Mouse (Mus musculus) MEL (cell line): Measurements from ENCODE around the gene Kctd11. TPM values are rescaled to one million over a fixed set of nuclear protein-coding genes. Genes with fewer than 3 reads are reported as not detected.
A peak's percentile ranks its signal among the peaks of the same experiment; 100 is the strongest.

Experiments used
- DNase-seq: peaks from one replicate; pipeline ENCODE4 v3.0.0; 2011; ENCODE audit warnings: low read depth, low spot score
- H3K27ac ChIP-seq: 2 replicates; pipeline ENCODE4 v1.5.1; 2012; ENCODE audit warnings: low read depth, mild to moderate bottlenecking, control low read depth, low read length, moderate library complexity; ENCODE audit not compliant: control insufficient read depth
- H3K27me3 ChIP-seq, 2 experiments: fragments of 150-350 bp in 1 of 2; sonication (generic) in 1 of 2; 2 replicates each; pipeline ENCODE4 v1.6.1; 2012; ENCODE audit warnings: low read length in 2 of 2, mild to moderate bottlenecking in 2 of 2, improper control_type of control experiment in 1 of 2, moderate library complexity in 1 of 2; ENCODE audit not compliant: insufficient read depth in 2 of 2, control insufficient read depth in 1 of 2
- H3K36me3 ChIP-seq, 2 experiments: 2 replicates each; pipeline ENCODE4 v1.6.1; 2012 to 2014; ENCODE audit warnings: low read length in 2 of 2, improper control_type of control experiment in 1 of 2, inconsistent platforms in 1 of 2, mild to moderate bottlenecking in 1 of 2; ENCODE audit not compliant: insufficient read depth in 2 of 2, control insufficient read depth in 1 of 2
- H3K4me1 ChIP-seq, 2 experiments: fragments of 150-350 bp in 1 of 2; sonication (generic) in 1 of 2; 2 replicates each; pipeline ENCODE4 v1.6.1; 2012; ENCODE audit warnings: low read length in 2 of 2, improper control_type of control experiment in 1 of 2, mild to moderate bottlenecking in 1 of 2; ENCODE audit not compliant: insufficient read depth in 2 of 2, control insufficient read depth in 1 of 2
- H3K4me3 ChIP-seq, 2 experiments: fragments of 150-350 bp in 1 of 2; sonication (generic) in 1 of 2; 2 replicates each; pipeline ENCODE4 v1.5.1; 2012; ENCODE audit warnings: low read depth in 2 of 2, low read length in 2 of 2, mild to moderate bottlenecking in 2 of 2, moderate library complexity in 2 of 2, control low read depth in 1 of 2, improper control_type of control experiment in 1 of 2; ENCODE audit not compliant: control insufficient read depth in 1 of 2, insufficient read depth in 1 of 2
- H3K79me2 ChIP-seq: 2 replicates; pipeline ENCODE4 v1.6.1; 2012; ENCODE audit warnings: mild to moderate bottlenecking, low read length, moderate library complexity; ENCODE audit not compliant: control insufficient read depth, poor library complexity, insufficient read depth
- H3K9ac ChIP-seq: 2 replicates; pipeline ENCODE4 v1.6.1; 2012; ENCODE audit warnings: low read depth, mild to moderate bottlenecking, control low read depth, low read length, moderate library complexity; ENCODE audit not compliant: control insufficient read depth, poor library complexity, severe bottlenecking
- H3K9me3 ChIP-seq: fragments of 150-350 bp; sonication (generic); replicated peaks from 2 replicates; pipeline ENCODE4 v1.6.1; 2012; ENCODE audit warnings: mild to moderate bottlenecking, low read length, improper control_type of control experiment, moderate library complexity; ENCODE audit not compliant: insufficient read depth
- BHLHE40 ChIP-seq: IDR thresholded peaks from 2 replicates; pipeline ENCODE4 v1.6.1; 2012; ENCODE audit warnings: low read depth, mild to moderate bottlenecking, inconsistent platforms, low read length, improper control_type of control experiment, borderline replicate concordance
- CTCF ChIP-seq, 3 experiments: IDR thresholded peaks in 2 of 3; conservative IDR thresholded peaks in 1 of 3; 2 replicates each; pipeline ENCODE4 v1.5.1; 2011 to 2012; ENCODE audit warnings: low read length in 3 of 3, low read depth in 2 of 3, mild to moderate bottlenecking in 2 of 3, improper control_type of control experiment in 1 of 3, inconsistent platforms in 1 of 3, mixed read lengths in 1 of 3, moderate library complexity in 1 of 3; ENCODE audit not compliant: control insufficient read depth in 1 of 3, insufficient read depth in 1 of 3, poor library complexity in 1 of 3, severe bottlenecking in 1 of 3
- E2F4 ChIP-seq: IDR thresholded peaks from 2 replicates; pipeline ENCODE4 v1.6.1; 2011; ENCODE audit warnings: low read depth, low read length, improper control_type of control experiment, borderline replicate concordance
- ELF1 ChIP-seq: IDR thresholded peaks from 2 replicates; pipeline ENCODE4 v1.6.1; 2014; ENCODE audit warnings: low read depth, mild to moderate bottlenecking, inconsistent platforms, low read length, improper control_type of control experiment, moderate library complexity
- EP300 ChIP-seq, 2 experiments: IDR thresholded peaks; 2 replicates each; pipeline ENCODE4 v1.6.1; 2011; ENCODE audit warnings: improper control_type of control experiment in 2 of 2, low read length in 2 of 2, low read depth in 1 of 2, mild to moderate bottlenecking in 1 of 2
- ETS1 ChIP-seq: IDR thresholded peaks from 2 replicates; pipeline ENCODE4 v1.6.1; 2012; ENCODE audit warnings: low read depth, mild to moderate bottlenecking, inconsistent platforms, low read length, improper control_type of control experiment, moderate library complexity
- GATA1 ChIP-seq: IDR thresholded peaks from 2 replicates; pipeline ENCODE4 v1.6.1; 2011; ENCODE audit warnings: low read depth, low read length, improper control_type of control experiment
- HCFC1 ChIP-seq: IDR thresholded peaks from 2 replicates; pipeline ENCODE4 v1.6.1; 2012; ENCODE audit warnings: low read depth, mild to moderate bottlenecking, inconsistent platforms, low read length, improper control_type of control experiment, moderate library complexity
- JUND ChIP-seq: IDR thresholded peaks from 2 replicates; pipeline ENCODE4 v1.6.1; 2011; ENCODE audit warnings: low read depth, mild to moderate bottlenecking, improper control_type of control experiment, low read length
- MAX ChIP-seq: IDR thresholded peaks from 2 replicates; pipeline ENCODE4 v1.6.1; 2011; ENCODE audit warnings: low read length, improper control_type of control experiment
- MAZ ChIP-seq: IDR thresholded peaks from 2 replicates; pipeline ENCODE4 v1.6.1; 2012; ENCODE audit warnings: low read depth, mild to moderate bottlenecking, inconsistent platforms, low read length, improper control_type of control experiment
- MEF2A ChIP-seq: IDR thresholded peaks from 2 replicates; pipeline ENCODE4 v1.6.1; 2014; ENCODE audit warnings: low read depth, mild to moderate bottlenecking, inconsistent platforms, low read length, improper control_type of control experiment; ENCODE audit not compliant: poor library complexity, insufficient replicate concordance, severe bottlenecking; ENCODE audit errors: extremely low read depth
- MXI1 ChIP-seq: IDR thresholded peaks from 2 replicates; pipeline ENCODE4 v1.6.1; 2011; ENCODE audit warnings: mild to moderate bottlenecking, low read depth, low read length, improper control_type of control experiment
- MYB ChIP-seq: IDR thresholded peaks from 2 replicates; pipeline ENCODE4 v1.6.1; 2011; ENCODE audit warnings: mild to moderate bottlenecking, low read depth, low read length, improper control_type of control experiment
- MYC ChIP-seq: IDR thresholded peaks from 2 replicates; pipeline ENCODE4 v1.6.1; 2011; ENCODE audit warnings: low read depth, mild to moderate bottlenecking, low read length, improper control_type of control experiment, moderate library complexity
- NELFE ChIP-seq: IDR thresholded peaks from 2 replicates; pipeline ENCODE4 v1.6.1; 2011; ENCODE audit warnings: low read depth, low read length, improper control_type of control experiment
- NRF1 ChIP-seq: IDR thresholded peaks from 2 replicates; pipeline ENCODE4 v1.6.1; 2014; ENCODE audit warnings: low read depth, mild to moderate bottlenecking, inconsistent platforms, low read length, improper control_type of control experiment, moderate library complexity; ENCODE audit not compliant: poor library complexity, insufficient read depth, severe bottlenecking
- POLR2A ChIP-seq, 2 experiments: IDR thresholded peaks; 2 replicates each; pipeline ENCODE4 v1.6.1; 2011 to 2012; ENCODE audit warnings: low read length in 2 of 2, mild to moderate bottlenecking in 2 of 2, control low read depth in 1 of 2, improper control_type of control experiment in 1 of 2, low read depth in 1 of 2, moderate library complexity in 1 of 2; ENCODE audit not compliant: control insufficient read depth in 1 of 2, insufficient read depth in 1 of 2, poor library complexity in 1 of 2
- RCOR1 ChIP-seq: IDR thresholded peaks from 2 replicates; pipeline ENCODE4 v1.6.1; 2012; ENCODE audit warnings: low read depth, mild to moderate bottlenecking, inconsistent platforms, low read length, improper control_type of control experiment
- SIN3A ChIP-seq: IDR thresholded peaks from 2 replicates; pipeline ENCODE4 v1.6.1; 2012; ENCODE audit warnings: low read length, improper control_type of control experiment, inconsistent platforms
- SMC3 ChIP-seq: IDR thresholded peaks from 2 replicates; pipeline ENCODE4 v1.6.1; 2011; ENCODE audit warnings: low read depth, low read length, improper control_type of control experiment
- TAL1 ChIP-seq: IDR thresholded peaks from 2 replicates; pipeline ENCODE4 v1.6.1; 2012; ENCODE audit warnings: mild to moderate bottlenecking, inconsistent platforms, low read length, moderate library complexity, mixed read lengths
- TCF12 ChIP-seq: IDR thresholded peaks from 2 replicates; pipeline ENCODE4 v1.6.1; 2014; ENCODE audit warnings: low read depth, mild to moderate bottlenecking, inconsistent platforms, low read length, improper control_type of control experiment, moderate library complexity
- ZC3H11A ChIP-seq: IDR thresholded peaks from 2 replicates; pipeline ENCODE4 v1.6.1; 2012; ENCODE audit warnings: low read depth, mild to moderate bottlenecking, inconsistent platforms, low read length, improper control_type of control experiment
- ZKSCAN1 ChIP-seq: IDR thresholded peaks from 2 replicates; pipeline ENCODE4 v1.6.1; 2012; ENCODE audit warnings: low read depth, mild to moderate bottlenecking, inconsistent platforms, low read length, improper control_type of control experiment, moderate library complexity
- ZNF384 ChIP-seq: IDR thresholded peaks from 2 replicates; pipeline ENCODE4 v1.6.1; 2012; ENCODE audit warnings: low read depth, mild to moderate bottlenecking, inconsistent platforms, low read length, improper control_type of control experiment
- polyA plus RNA-seq, 2 experiments: library from polyadenylated mRNA; stranded (reverse) in 1 of 2; unstranded in 1 of 2; fragments of >175 nt in 1 of 2; fragments of >200 nt in 1 of 2; gene quantifications; 2 replicates each; pipeline versions ENCODE4 v1.2.1 to v1.2.4; 2012; ENCODE audit warnings: low replicate concordance in 2 of 2, low read depth in 1 of 2; ENCODE audit not compliant: insufficient read length in 2 of 2, insufficient read depth in 1 of 2, missing spikeins in 1 of 2
- total RNA-seq: library from RNA; depleted of rRNA; stranded (reverse); fragments of 300-350 nt; gene quantifications from 2 replicates; pipeline ENCODE4 v1.2.3, GENCODE M21; 2012

The Kctd11 gene
- total and polyA plus RNA-seq, 3 experiments, result 0.19 to 0.49 TPM; not detected in 1

- Histone ChIP-seq H3K27ac (0 out of 2 replicates have a peak overlapping the region, but pooled peaks have one; percentile 13), H3K9me3 (no peaks in the 10 kb centered on the region), H3K27me3 (no peaks in the 10 kb centered on the region), H3K4me3 (no peak overlapping the region), H3K9ac (no peak overlapping the region), H3K36me3 (peaks cover 0 to 16% of the 10 kb centered on the region in 2 experiments; a peak in 2 of 4 replicates), H3K4me1 (peaks cover 8 to 35% of the 10 kb centered on the region in 2 experiments)
- no peak for DNase-seq
- no peak for TF ChIP-seq MAZ
- no peak for TF ChIP-seq MAX
- no peak for TF ChIP-seq JUND
- no peak for TF ChIP-seq GATA1
- TF ChIP-seq BHLHE40, result no peak
- TF ChIP-seq E2F4, result no peak
- no peak for TF ChIP-seq MXI1
- TF ChIP-seq ELF1, result no peak
- no peak for TF ChIP-seq RCOR1
- TF ChIP-seq NRF1, result no peak
- TF ChIP-seq, all 39 proteins: peak for 0
- H3K79me2 ChIP-seq, result no peaks in the 10 kb centered on the region
Measured at GRCm38 (mm10) chr11:69884240-69884639, 3.0 kb upstream of the Kctd11 start.

GRCm38 (mm10) chr11:69883527-69884151 is 2.4 kb upstream of the Kctd11 start:
- Histone ChIP-seq H3K27me3 (no peaks in the 10 kb centered on the region), H3K79me2 (no peaks in the 10 kb centered on the region), H3K36me3 (peaks cover 0 to 22% of the 10 kb centered on the region in 2 experiments; a peak in 2 of 4 replicates), H3K9me3 (no peaks in the 10 kb centered on the region), H3K4me3 (no peak overlapping the region), H3K9ac (no peak overlapping the region), H3K27ac (peak overlapping the region; percentile 25)
- peak; percentile 96 for DNase-seq
- TF ChIP-seq POLR2A (IDR thresholded peaks at IDR 0.05; ENCODE audit: control insufficient read depth in 1 of 2, insufficient read depth in 1 of 2, low read depth in 1 of 2, low read length in 2 of 2, poor library complexity in 1 of 2), result no peak
- no peak for TF ChIP-seq SMC3
- 0 out of 2 replicates have a peak, but pooled peaks have one; percentile 46 for TF ChIP-seq MYC
- no peak for TF ChIP-seq ZC3H11A
- 0 out of 2 replicates have a peak, but pooled peaks have one; percentile 38 for TF ChIP-seq NELFE
- peak; percentile 69; the same call in 1 of the 2 replicates for TF ChIP-seq MAZ
- TF ChIP-seq SIN3A, result peak; percentile 46
- no peak for TF ChIP-seq ZKSCAN1
- TF ChIP-seq JUND, result peak; percentile 44; the same call in 1 of the 2 replicates
- peak; percentile 50; the same call in 1 of the 2 replicates for TF ChIP-seq MYB
- TF ChIP-seq CTCF (IDR thresholded peaks at IDR 0.05 in 2 of 3, conservative IDR thresholded peaks at IDR 0.05 in 1 of 3; ENCODE audit: control insufficient read depth in 1 of 3, insufficient read depth in 1 of 3, low read depth in 2 of 3, low read length in 3 of 3, poor library complexity in 1 of 3, severe bottlenecking in 1 of 3), result no peak
- peak; percentile 81 for TF ChIP-seq RCOR1
- TF ChIP-seq ETS1, result peak; percentile 58; the same call in 1 of the 2 replicates
- TF ChIP-seq GATA1, result peak; percentile 76
- peak; percentile 75 to 91; a peak in 3 of 4 replicates for TF ChIP-seq EP300 (IDR thresholded peaks at IDR 0.05; ENCODE audit: low read depth in 1 of 2, low read length in 2 of 2)
- TF ChIP-seq E2F4, result no peak
- TF ChIP-seq MEF2A, result no peak
- peak; percentile 69 for TF ChIP-seq TAL1
- TF ChIP-seq BHLHE40, result peak; percentile 32; the same call in 1 of the 2 replicates
- TF ChIP-seq ZNF384, result no peak
- peak; percentile 80 for TF ChIP-seq TCF12
- TF ChIP-seq HCFC1, result peak; percentile 31; the same call in 1 of the 2 replicates
- peak; percentile 54; the same call in 1 of the 2 replicates for TF ChIP-seq MXI1
- TF ChIP-seq, all 39 proteins: peak for 15
- H3K4me1 ChIP-seq, result peaks cover 12 to 41% of the 10 kb centered on the region in 2 experiments
